Mouse (Mus musculus): ENCODE measurements around the gene Mylk3. TPM values are rescaled to one million over a fixed set of nuclear protein-coding genes. Genes with fewer than 3 reads are reported as not detected.
A peak's percentile ranks its signal among the peaks of the same experiment; 100 is the strongest.

The Mylk3 gene
- polyA plus RNA-seq, 1 experiment from 2014 or later = 2.4 TPM

- 23% methylated on average over 3 of the region's 3 CpGs for WGBS
- peak overlapping the region; percentile 19 for H3K27ac ChIP-seq
- H3K36me3 ChIP-seq (ENCODE audit: insufficient read depth, low read length) = no peaks in the 10 kb centered on the region
- no peak for TF ChIP-seq CTCF (IDR thresholded peaks at IDR 0.05; ENCODE audit: low read depth)
- H3K9me3 ChIP-seq (replicated peaks; ENCODE audit: low read length) = no peaks in the 10 kb centered on the region
- ATAC-seq (replicated peaks; ENCODE audit: low FRiP score, low read depth) = no peak
- DNase-seq (ENCODE audit: low spot score) = peak; percentile 67
- no peaks in the 10 kb centered on the region for H3K27me3 ChIP-seq (ENCODE audit: insufficient read depth, low read length)
- H3K9ac ChIP-seq (ENCODE audit: low read depth, low read length) = no peak overlapping the region
- peak overlapping the region; percentile 60 for H3K4me2 ChIP-seq (ENCODE audit: low read length)
- H3K4me1 ChIP-seq (replicated peaks; ENCODE audit: insufficient read depth, low read length) = peaks cover 7% of the 10 kb centered on the region
- no peak overlapping the region; the same call in 1 of the 2 replicates for H3K4me3 ChIP-seq (replicated peaks; ENCODE audit: low read depth, low read length)
These were observed 44.7 kb upstream of the Mylk3 start for GRCm38 (mm10) chr8:85430801-85431200.

- no peak for ATAC-seq (replicated peaks; ENCODE audit: low FRiP score, low read depth)
- no peak for TF ChIP-seq CTCF (IDR thresholded peaks at IDR 0.05; ENCODE audit: low read depth)
These were observed 43.1 kb upstream of the Mylk3 start for GRCm38 (mm10) chr8:85429219-85429618.

GRCm38 (mm10) chr8:85427026-85427425, 40.9 kb upstream of the Mylk3 start:
- no peaks in the 10 kb centered on the region for H3K36me3 ChIP-seq (ENCODE audit: insufficient read depth, low read length)
- H3K9me3 ChIP-seq (replicated peaks; ENCODE audit: low read length) = no peaks in the 10 kb centered on the region
- no peak overlapping the region for H3K27ac ChIP-seq
- H3K4me3 ChIP-seq (replicated peaks; ENCODE audit: low read depth, low read length) = no peak overlapping the region
- no peak for DNase-seq (ENCODE audit: low spot score)
- no peak overlapping the region for H3K4me2 ChIP-seq (ENCODE audit: low read length)
- H3K27me3 ChIP-seq (ENCODE audit: insufficient read depth, low read length) = no peaks in the 10 kb centered on the region
- H3K9ac ChIP-seq (ENCODE audit: low read depth, low read length) = no peak overlapping the region
- no peak for ATAC-seq (replicated peaks; ENCODE audit: low FRiP score, low read depth)
- peaks cover 7% of the 10 kb centered on the region for H3K4me1 ChIP-seq (replicated peaks; ENCODE audit: insufficient read depth, low read length)
- no peak for TF ChIP-seq CTCF (IDR thresholded peaks at IDR 0.05; ENCODE audit: low read depth)
- WGBS = 75% methylated on average over 4 of the region's 4 CpGs

More at GRCm38 (mm10) chr8:85429219-85429618, 43.1 kb upstream of the Mylk3 start:
- H3K27ac ChIP-seq = peak overlapping the region; percentile 50; the same call in 1 of the 2 replicates
- H3K36me3 ChIP-seq (ENCODE audit: insufficient read depth, low read length) = no peaks in the 10 kb centered on the region
- DNase-seq (ENCODE audit: low spot score) = peak; percentile 65
- peaks cover 7% of the 10 kb centered on the region for H3K4me1 ChIP-seq (replicated peaks; ENCODE audit: insufficient read depth, low read length)
- H3K9me3 ChIP-seq (replicated peaks; ENCODE audit: low read length) = no peaks in the 10 kb centered on the region
- 28% methylated on average over 4 of the region's 4 CpGs for WGBS
- no peaks in the 10 kb centered on the region for H3K27me3 ChIP-seq (ENCODE audit: insufficient read depth, low read length)
- no peak overlapping the region for H3K4me2 ChIP-seq (ENCODE audit: low read length)
- H3K4me3 ChIP-seq (replicated peaks; ENCODE audit: low read depth, low read length) = no peak overlapping the region
- no peak overlapping the region for H3K9ac ChIP-seq (ENCODE audit: low read depth, low read length)

- DNase-seq (ENCODE audit: low spot score) (no peak), ATAC-seq (replicated peaks; ENCODE audit: low FRiP score, low read depth) (no peak)
- Histone ChIP-seq H3K4me1 (replicated peaks; ENCODE audit: insufficient read depth, low read length) (no peaks in the 10 kb centered on the region; the same call in 1 of the 2 replicates), H3K4me3 (replicated peaks; ENCODE audit: low read depth, low read length) (no peak overlapping the region), H3K36me3 (ENCODE audit: insufficient read depth, low read length) (no peaks in the 10 kb centered on the region), H3K4me2 (ENCODE audit: low read length) (no peak overlapping the region), H3K27me3 (ENCODE audit: insufficient read depth, low read length) (no peaks in the 10 kb centered on the region), H3K9me3 (replicated peaks; ENCODE audit: low read length) (no peaks in the 10 kb centered on the region), H3K27ac (no peak overlapping the region), H3K9ac (ENCODE audit: low read depth, low read length) (no peak overlapping the region)
- 93% methylated on average over 1 of the region's 1 CpGs for WGBS
- TF ChIP-seq CTCF (IDR thresholded peaks at IDR 0.05; ENCODE audit: low read depth) = no peak
These were observed 35.2 kb upstream of the Mylk3 start for GRCm38 (mm10) chr8:85421329-85421728.

- H3K4me3 ChIP-seq (replicated peaks; ENCODE audit: low read depth, low read length) = no peak overlapping the region
- 0 out of 2 replicates have a peak, but pooled peaks cover 10% of the 10 kb centered on the region for H3K36me3 ChIP-seq (ENCODE audit: insufficient read depth, low read length)
- DNase-seq (ENCODE audit: low spot score) (no peak), ATAC-seq (replicated peaks; ENCODE audit: low FRiP score, low read depth) (no peak)
- no peak overlapping the region for H3K9ac ChIP-seq (ENCODE audit: low read depth, low read length)
- TF ChIP-seq CTCF (IDR thresholded peaks at IDR 0.05; ENCODE audit: low read depth) = no peak
- no peak overlapping the region for H3K27ac ChIP-seq
- 69% methylated on average over 3 of the region's 3 CpGs for WGBS
- no peak overlapping the region for H3K4me2 ChIP-seq (ENCODE audit: low read length)
- no peaks in the 10 kb centered on the region for H3K4me1 ChIP-seq (replicated peaks; ENCODE audit: insufficient read depth, low read length)
- H3K27me3 ChIP-seq (ENCODE audit: insufficient read depth, low read length) = no peaks in the 10 kb centered on the region
- H3K9me3 ChIP-seq (replicated peaks; ENCODE audit: low read length) = no peaks in the 10 kb centered on the region
These were observed 22.4 kb upstream of the Mylk3 start for GRCm38 (mm10) chr8:85408526-85408925.

- DNase-seq (ENCODE audit: low spot score) (peak; percentile 68), ATAC-seq (replicated peaks; ENCODE audit: low FRiP score, low read depth) (peak; percentile 7; the same call in 1 of the 2 replicates)
- peak; percentile 76 for TF ChIP-seq CTCF (IDR thresholded peaks at IDR 0.05; ENCODE audit: low read depth)
- H3K4me2 ChIP-seq (ENCODE audit: low read length) = no peak overlapping the region
- no peaks in the 10 kb centered on the region for H3K27me3 ChIP-seq (ENCODE audit: insufficient read depth, low read length)
- WGBS = 66% methylated on average over 7 of the region's 7 CpGs
- no peak overlapping the region for H3K27ac ChIP-seq
- 0 out of 2 replicates have a peak, but pooled peaks cover 10% of the 10 kb centered on the region for H3K36me3 ChIP-seq (ENCODE audit: insufficient read depth, low read length)
- H3K4me1 ChIP-seq (replicated peaks; ENCODE audit: insufficient read depth, low read length) = no peaks in the 10 kb centered on the region
- no peak overlapping the region for H3K4me3 ChIP-seq (replicated peaks; ENCODE audit: low read depth, low read length)
- no peak overlapping the region for H3K9ac ChIP-seq (ENCODE audit: low read depth, low read length)
- no peaks in the 10 kb centered on the region for H3K9me3 ChIP-seq (replicated peaks; ENCODE audit: low read length)
These were observed 21.9 kb upstream of the Mylk3 start for GRCm38 (mm10) chr8:85408053-85408505.

- Histone ChIP-seq H3K36me3 (ENCODE audit: insufficient read depth, low read length) (0 out of 2 replicates have a peak, but pooled peaks cover 9% of the 10 kb centered on the region), H3K9me3 (replicated peaks; ENCODE audit: low read length) (no peaks in the 10 kb centered on the region), H3K27me3 (ENCODE audit: insufficient read depth, low read length) (no peaks in the 10 kb centered on the region), H3K9ac (ENCODE audit: low read depth, low read length) (no peak overlapping the region), H3K4me2 (ENCODE audit: low read length) (no peak overlapping the region), H3K4me1 (replicated peaks; ENCODE audit: insufficient read depth, low read length) (no peaks in the 10 kb centered on the region), H3K27ac (no peak overlapping the region), H3K4me3 (replicated peaks; ENCODE audit: low read depth, low read length) (no peak overlapping the region)
- no peak for ATAC-seq (replicated peaks; ENCODE audit: low FRiP score, low read depth)
- DNase-seq (ENCODE audit: low spot score) = no peak
- TF ChIP-seq CTCF (IDR thresholded peaks at IDR 0.05; ENCODE audit: low read depth) = no peak
- 67% methylated on average over 10 of the region's 10 CpGs for WGBS
These were observed 19.8 kb upstream of the Mylk3 start for GRCm38 (mm10) chr8:85405961-85406360.
